Mouse (Mus musculus): ENCODE results near the gene Actr2. TPM values are rescaled to one million over a fixed set of nuclear protein-coding genes. Genes with fewer than 3 reads are reported as not detected.

Actr2 gene
- polyA plus RNA-seq, 2 experiments, result 30.3 to 31.0 TPM

DNA sequence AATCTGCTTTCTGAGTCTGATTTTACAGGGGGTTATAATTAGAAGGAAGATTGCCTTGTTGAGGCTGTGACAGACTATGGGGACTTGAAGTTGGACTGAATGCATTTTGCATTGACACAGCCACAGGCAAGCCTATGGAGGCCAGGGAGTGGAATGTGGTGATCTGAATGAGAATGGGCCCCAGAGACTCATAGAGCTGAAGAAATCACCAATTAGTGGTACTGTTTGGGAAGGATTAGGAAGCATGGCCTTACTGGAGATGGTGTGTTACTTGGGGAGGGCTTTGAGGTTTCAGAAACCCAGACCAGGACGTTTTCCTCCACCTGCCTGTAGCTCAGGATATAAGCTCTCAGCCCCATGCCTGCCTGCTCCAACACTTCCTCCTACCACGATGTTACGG lies 53.0 kb downstream of the Actr2 start:
- peaks cover 21% of the 10 kb centered on the region for H3K36me3 ChIP-seq (replicated peaks; ENCODE audit: control insufficient read depth, insufficient read depth, low read depth)
- no peaks in the 10 kb centered on the region for H3K27me3 ChIP-seq (ENCODE audit: control insufficient read depth, insufficient read depth, low read length)
- H3K4me1 ChIP-seq (replicated peaks; ENCODE audit: control insufficient read depth in 2 of 2, insufficient read depth in 2 of 2, low read length in 1 of 2), result no peaks in the 10 kb centered on the region
- H3K9me3 ChIP-seq (ENCODE audit: control insufficient read depth, low read length), result no peaks in the 10 kb centered on the region
- H3K4me2 ChIP-seq (ENCODE audit: low read depth), result no peak overlapping the region
- 75% methylated on average over 3 of the region's 3 CpGs for WGBS (ENCODE audit: insufficient replicate concordance)
- ATAC-seq (ENCODE audit: insufficient read depth), result no peak
- no peak overlapping the region for H3K9ac ChIP-seq (replicated peaks)
- no peak for DNase-seq (ENCODE audit: low read depth in 3 of 3, low spot score in 3 of 3)
- H3K27ac ChIP-seq, result no peak overlapping the region
- H3K4me3 ChIP-seq (ENCODE audit: insufficient read depth in 1 of 2, low read depth in 2 of 2, low read length in 2 of 2), result no peak overlapping the region
- TF ChIP-seq EP300 (IDR thresholded peaks at IDR 0.05; ENCODE audit: low read depth), result no peak
- no peak for TF ChIP-seq CTCF (IDR thresholded peaks at IDR 0.05; ENCODE audit: low read depth)

DNA sequence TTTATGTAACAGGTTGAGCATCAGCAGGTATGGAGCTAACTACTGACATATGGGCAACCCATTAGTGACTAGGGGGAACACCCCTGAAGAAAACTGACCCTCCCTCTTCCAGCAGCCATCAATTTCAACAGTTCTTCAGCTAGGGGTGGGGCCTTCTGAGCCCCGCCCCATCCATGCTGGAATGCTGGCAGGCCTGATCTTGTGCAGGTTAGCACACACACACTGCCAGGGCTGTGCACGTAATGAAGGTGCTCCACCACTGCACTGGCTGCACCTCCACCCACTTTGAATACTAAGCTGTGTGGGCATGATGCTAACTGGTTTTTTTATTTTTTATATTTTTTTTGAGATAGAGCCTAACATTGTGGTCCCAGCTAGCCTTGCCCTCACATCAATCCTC lies 55.3 kb downstream of the Actr2 start:
- no peak for DNase-seq (ENCODE audit: low read depth in 3 of 3, low spot score in 3 of 3)
- H3K4me3 ChIP-seq (ENCODE audit: insufficient read depth in 1 of 2, low read depth in 2 of 2, low read length in 2 of 2), result no peak overlapping the region

DNA sequence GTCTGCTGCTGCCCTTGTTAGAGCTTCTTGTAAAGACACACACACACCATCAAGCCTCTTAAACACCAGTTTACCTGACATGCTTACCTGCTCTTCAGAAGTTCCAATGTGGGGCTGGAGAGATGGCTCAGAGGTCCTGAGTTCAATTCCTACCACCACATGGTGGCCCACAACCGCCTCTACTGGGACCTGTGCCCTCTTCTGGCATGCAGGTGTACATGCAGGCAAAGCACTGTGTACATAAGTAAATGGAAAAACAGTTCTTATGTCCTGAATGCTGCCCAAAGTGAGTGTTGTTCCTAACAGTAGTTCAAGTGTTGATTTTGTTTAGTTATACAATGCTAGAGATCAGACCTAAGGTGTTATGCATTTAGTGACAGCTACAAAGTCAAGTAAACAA lies 56.5 kb downstream of the Actr2 start:
- H3K27ac ChIP-seq, result no peak overlapping the region
- DNase-seq (ENCODE audit: low read depth in 3 of 3, low spot score in 3 of 3), result no peak
- no peak for ATAC-seq (ENCODE audit: insufficient read depth)
- H3K4me1 ChIP-seq (replicated peaks; ENCODE audit: control insufficient read depth in 2 of 2, insufficient read depth in 2 of 2, low read length in 1 of 2), result peaks cover 3 to 10% of the 10 kb centered on the region in 2 experiments; a peak in 3 of 4 replicates
- no peak for TF ChIP-seq EP300 (IDR thresholded peaks at IDR 0.05; ENCODE audit: low read depth)
- peak; percentile 52 for TF ChIP-seq CTCF (IDR thresholded peaks at IDR 0.05; ENCODE audit: low read depth)
- H3K9me3 ChIP-seq (ENCODE audit: control insufficient read depth, low read length), result no peaks in the 10 kb centered on the region
- no peak overlapping the region for H3K4me2 ChIP-seq (ENCODE audit: low read depth)
- WGBS (ENCODE audit: insufficient replicate concordance), result 69% methylated on average over 1 of the region's 1 CpGs
- H3K9ac ChIP-seq (replicated peaks), result no peak overlapping the region
- H3K36me3 ChIP-seq (replicated peaks; ENCODE audit: control insufficient read depth, insufficient read depth, low read depth), result peaks cover 9% of the 10 kb centered on the region
- H3K27me3 ChIP-seq (ENCODE audit: control insufficient read depth, insufficient read depth, low read length), result no peaks in the 10 kb centered on the region
- no peak overlapping the region for H3K4me3 ChIP-seq (ENCODE audit: insufficient read depth in 1 of 2, low read depth in 2 of 2, low read length in 2 of 2)

More for the DNA sequence above, 55.3 kb downstream of the Actr2 start:
- Histone ChIP-seq H3K9ac (replicated peaks) (no peak overlapping the region), H3K4me2 (ENCODE audit: low read depth) (no peak overlapping the region), H3K36me3 (replicated peaks; ENCODE audit: control insufficient read depth, insufficient read depth, low read depth) (peaks cover 13% of the 10 kb centered on the region), H3K27ac (no peak overlapping the region), H3K4me1 (replicated peaks; ENCODE audit: control insufficient read depth in 2 of 2, insufficient read depth in 2 of 2, low read length in 1 of 2) (peaks cover 3 to 10% of the 10 kb centered on the region in 2 experiments; a peak in 3 of 4 replicates), H3K9me3 (ENCODE audit: control insufficient read depth, low read length) (no peaks in the 10 kb centered on the region), H3K27me3 (ENCODE audit: control insufficient read depth, insufficient read depth, low read length) (no peaks in the 10 kb centered on the region)
- no peak for TF ChIP-seq CTCF (IDR thresholded peaks at IDR 0.05; ENCODE audit: low read depth)
- no peak for TF ChIP-seq EP300 (IDR thresholded peaks at IDR 0.05; ENCODE audit: low read depth)
- 81% methylated on average over 2 of the region's 2 CpGs for WGBS (ENCODE audit: insufficient replicate concordance)
- no peak for ATAC-seq (ENCODE audit: insufficient read depth)

DNA sequence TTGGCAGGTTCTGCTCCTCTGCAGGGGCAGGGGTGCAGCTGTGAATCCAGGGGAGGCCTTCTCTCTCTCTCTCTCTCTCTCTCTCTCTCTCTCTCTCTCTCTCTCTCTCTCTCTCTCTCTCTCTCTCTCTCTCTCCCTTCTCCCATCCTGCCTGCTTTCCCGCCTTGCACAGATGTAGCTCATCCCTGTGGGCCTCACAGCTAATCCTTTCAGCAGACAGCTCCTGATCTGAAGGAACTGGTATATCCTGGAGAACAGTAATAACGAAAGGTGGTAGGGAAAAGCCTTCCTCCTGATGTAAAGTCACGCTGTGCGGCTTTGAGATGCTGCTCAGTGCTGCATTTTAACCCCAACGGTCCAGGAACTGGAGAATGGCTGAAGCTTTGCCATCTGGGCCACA lies 58.1 kb downstream of the Actr2 start:
- no peak for TF ChIP-seq CTCF (IDR thresholded peaks at IDR 0.05; ENCODE audit: low read depth)
- Histone ChIP-seq H3K36me3 (replicated peaks; ENCODE audit: control insufficient read depth, insufficient read depth, low read depth) (peaks cover 4% of the 10 kb centered on the region; the same call in 1 of the 2 replicates), H3K9ac (replicated peaks) (no peak overlapping the region), H3K4me1 (replicated peaks; ENCODE audit: control insufficient read depth in 2 of 2, insufficient read depth in 2 of 2, low read length in 1 of 2) (peaks cover 3 to 10% of the 10 kb centered on the region in 2 experiments; a peak in 3 of 4 replicates), H3K27me3 (ENCODE audit: control insufficient read depth, insufficient read depth, low read length) (no peaks in the 10 kb centered on the region), H3K27ac (no peak overlapping the region), H3K4me2 (ENCODE audit: low read depth) (no peak overlapping the region), H3K9me3 (ENCODE audit: control insufficient read depth, low read length) (no peaks in the 10 kb centered on the region), H3K4me3 (ENCODE audit: insufficient read depth in 1 of 2, low read depth in 2 of 2, low read length in 2 of 2) (no peak overlapping the region)
- ATAC-seq (ENCODE audit: insufficient read depth) (no peak), DNase-seq (ENCODE audit: low read depth in 3 of 3, low spot score in 3 of 3) (no peak)
- 69% methylated on average over 5 of the region's 5 CpGs for WGBS (ENCODE audit: insufficient replicate concordance)

DNA sequence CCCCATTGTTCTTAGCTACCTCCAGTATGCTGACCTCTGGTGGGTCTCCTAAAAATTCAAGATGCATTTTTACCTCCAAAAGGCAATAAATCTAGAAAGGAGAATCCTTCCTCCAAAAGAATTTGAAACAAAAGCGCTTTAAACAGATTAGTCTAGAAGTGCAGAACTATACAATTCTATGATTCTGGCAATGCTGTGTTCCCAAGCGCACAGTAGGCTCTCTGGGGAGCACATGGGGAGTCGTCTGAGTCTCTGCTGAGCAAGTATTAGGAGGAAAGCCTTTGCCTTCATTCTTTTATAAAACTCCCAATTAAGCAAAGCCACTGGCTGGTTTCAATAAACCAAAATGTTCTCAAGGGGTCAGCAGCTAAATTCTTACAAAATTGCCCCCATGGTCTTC lies 58.8 kb downstream of the Actr2 start:
- no peaks in the 10 kb centered on the region for H3K9me3 ChIP-seq (ENCODE audit: control insufficient read depth, low read length)
- no peaks in the 10 kb centered on the region; the same call in 1 of the 2 replicates for H3K36me3 ChIP-seq (replicated peaks; ENCODE audit: control insufficient read depth, insufficient read depth, low read depth)
- 74% methylated on average over 3 of the region's 3 CpGs for whole genome bisulfite sequencing (ENCODE audit: insufficient replicate concordance)
- H3K27me3 ChIP-seq (ENCODE audit: control insufficient read depth, insufficient read depth, low read length), result no peaks in the 10 kb centered on the region
- TF ChIP-seq CTCF (IDR thresholded peaks at IDR 0.05; ENCODE audit: low read depth) (no peak), EP300 (IDR thresholded peaks at IDR 0.05; ENCODE audit: low read depth) (no peak)
- H3K27ac ChIP-seq, result no peak overlapping the region
- H3K4me2 ChIP-seq (ENCODE audit: low read depth), result no peak overlapping the region
- no peak overlapping the region for H3K4me3 ChIP-seq (ENCODE audit: insufficient read depth in 1 of 2, low read depth in 2 of 2, low read length in 2 of 2)
- no peak for DNase-seq (ENCODE audit: low read depth in 3 of 3, low spot score in 3 of 3)
- no peak for ATAC-seq (ENCODE audit: insufficient read depth)
- peaks cover 3 to 10% of the 10 kb centered on the region in 2 experiments; a peak in 3 of 4 replicates for H3K4me1 ChIP-seq (replicated peaks; ENCODE audit: control insufficient read depth in 2 of 2, insufficient read depth in 2 of 2, low read length in 1 of 2)
- no peak overlapping the region for H3K9ac ChIP-seq (replicated peaks)

All from liver, embryonic 14.5 days (tissue).